Mouse (Mus musculus): Measurements from ENCODE around the gene BC049762. TPM values are rescaled to one million over a fixed set of nuclear protein-coding genes. Genes with fewer than 3 reads are reported as not detected.
A peak's percentile ranks its signal among the peaks of the same experiment; 100 is the strongest.

The BC049762 gene
- 0.17 and 0.27 TPM in 2 replicates for polyA plus RNA-seq (2015; fragmentation: Nextera tagmentation; extraction: Ambion mirVana)

- H3K36me3 ChIP-seq: peaks cover 10% of the 10 kb centered on the region
- peak within 1 kb of the TSS; percentile 98 for H3K27ac ChIP-seq (replicated peaks)
- 7% methylated on average over 57 of the region's 57 CpGs for WGBS
- peak within 1 kb of the TSS; percentile 68 for H3K4me3 ChIP-seq
- H3K9ac ChIP-seq: peak within 1 kb of the TSS; percentile 92
- H3K27me3 ChIP-seq (replicated peaks): no peaks in the 10 kb centered on the region
- H3K4me2 ChIP-seq: peak within 1 kb of the TSS; percentile 94
- ATAC-seq (ENCODE audit: extremely low read depth, insufficient number of reproducible peaks, low FRiP score, low TSS enrichment): peak; percentile 98
- no peaks in the 10 kb centered on the region for H3K9me3 ChIP-seq
- H3K4me1 ChIP-seq: peaks cover 41% of the 10 kb centered on the region
Measured at GRCm38 (mm10) chr11:51262342-51263285, at the start of gene BC049762. BC049762 (minus strand) TSS chr11:51263046.

GRCm38 (mm10) chr11:51311846-51312245, 49.0 kb upstream of the BC049762 start:
- Histone ChIP-seq H3K27me3 (replicated peaks) (no peaks in the 10 kb centered on the region), H3K9ac (no peak overlapping the region), H3K4me1 (0 out of 2 replicates have a peak, but pooled peaks cover 6% of the 10 kb centered on the region), H3K4me2 (no peak overlapping the region), H3K27ac (replicated peaks) (no peak overlapping the region), H3K9me3 (no peaks in the 10 kb centered on the region), H3K36me3 (no peaks in the 10 kb centered on the region), H3K4me3 (no peak overlapping the region)
- WGBS: 85% methylated on average over 8 of the region's 8 CpGs
- no peak for ATAC-seq (ENCODE audit: extremely low read depth, insufficient number of reproducible peaks, low FRiP score, low TSS enrichment)

- ATAC-seq (ENCODE audit: extremely low read depth, insufficient number of reproducible peaks, low FRiP score, low TSS enrichment): no peak
- WGBS: 37% methylated on average over 5 of the region's 5 CpGs
- H3K36me3 ChIP-seq: no peaks in the 10 kb centered on the region
Measured at GRCm38 (mm10) chr11:51308306-51308705, 45.5 kb upstream of the BC049762 start.

GRCm38 (mm10) chr11:51303981-51304553, 41.2 kb upstream of the BC049762 start:
- Histone ChIP-seq H3K9ac (no peak overlapping the region), H3K27ac (replicated peaks) (no peak overlapping the region), H3K4me1 (0 out of 2 replicates have a peak, but pooled peaks cover 6% of the 10 kb centered on the region), H3K36me3 (no peaks in the 10 kb centered on the region), H3K27me3 (replicated peaks) (peaks cover 19% of the 10 kb centered on the region; the same call in 1 of the 2 replicates), H3K4me2 (no peak overlapping the region), H3K9me3 (no peaks in the 10 kb centered on the region), H3K4me3 (no peak overlapping the region)
- no peak for ATAC-seq (ENCODE audit: extremely low read depth, insufficient number of reproducible peaks, low FRiP score, low TSS enrichment)
- WGBS: 71% methylated on average over 12 of the region's 12 CpGs

More at GRCm38 (mm10) chr11:51308306-51308705, 45.5 kb upstream of the BC049762 start:
- Histone ChIP-seq H3K4me2 (no peak overlapping the region), H3K27me3 (replicated peaks) (no peaks in the 10 kb centered on the region), H3K9me3 (no peaks in the 10 kb centered on the region), H3K4me3 (no peak overlapping the region), H3K9ac (no peak overlapping the region), H3K4me1 (0 out of 2 replicates have a peak, but pooled peaks cover 6% of the 10 kb centered on the region), H3K27ac (replicated peaks) (no peak overlapping the region)

- H3K4me1 ChIP-seq: no peaks in the 10 kb centered on the region
- H3K27me3 ChIP-seq (replicated peaks): peaks cover 19% of the 10 kb centered on the region; the same call in 1 of the 2 replicates
- H3K36me3 ChIP-seq: no peaks in the 10 kb centered on the region
- no peak overlapping the region for H3K4me2 ChIP-seq
- no peaks in the 10 kb centered on the region for H3K9me3 ChIP-seq
- 75% methylated on average over 5 of the region's 5 CpGs for WGBS
- ATAC-seq (ENCODE audit: extremely low read depth, insufficient number of reproducible peaks, low FRiP score, low TSS enrichment): no peak
- H3K27ac ChIP-seq (replicated peaks): no peak overlapping the region
- H3K4me3 ChIP-seq: no peak overlapping the region
- H3K9ac ChIP-seq: no peak overlapping the region
Measured at GRCm38 (mm10) chr11:51302396-51302795, 39.5 kb upstream of the BC049762 start.

- Histone ChIP-seq H3K4me3 (no peak overlapping the region), H3K4me2 (no peak overlapping the region), H3K36me3 (no peaks in the 10 kb centered on the region), H3K9ac (no peak overlapping the region), H3K4me1 (0 out of 2 replicates have a peak, but pooled peaks cover 3% of the 10 kb centered on the region), H3K27ac (replicated peaks) (no peak overlapping the region), H3K27me3 (replicated peaks) (peaks cover 19% of the 10 kb centered on the region; the same call in 1 of the 2 replicates), H3K9me3 (peaks cover 6% of the 10 kb centered on the region)
- no peak for ATAC-seq (ENCODE audit: extremely low read depth, insufficient number of reproducible peaks, low FRiP score, low TSS enrichment)
- 69% methylated on average over 4 of the region's 4 CpGs for WGBS
Measured at GRCm38 (mm10) chr11:51298691-51299090, 35.8 kb upstream of the BC049762 start.

GRCm38 (mm10) chr11:51295742-51296141, 32.9 kb upstream of the BC049762 start:
- Histone ChIP-seq H3K27me3 (replicated peaks) (peaks cover 36% of the 10 kb centered on the region), H3K36me3 (no peaks in the 10 kb centered on the region), H3K9ac (no peak overlapping the region), H3K9me3 (peaks cover 6% of the 10 kb centered on the region), H3K4me2 (no peak overlapping the region), H3K27ac (replicated peaks) (no peak overlapping the region), H3K4me3 (no peak overlapping the region), H3K4me1 (peaks cover 4% of the 10 kb centered on the region; the same call in 1 of the 2 replicates)
- ATAC-seq (ENCODE audit: extremely low read depth, insufficient number of reproducible peaks, low FRiP score, low TSS enrichment): no peak
- 65% methylated on average over 3 of the region's 3 CpGs for WGBS

- Histone ChIP-seq H3K9me3 (peaks cover 6% of the 10 kb centered on the region), H3K4me1 (peaks cover 12% of the 10 kb centered on the region; the same call in 1 of the 2 replicates), H3K27ac (replicated peaks) (peak overlapping the region; percentile 21; the same call in 1 of the 2 replicates), H3K4me3 (no peak overlapping the region), H3K9ac (no peak overlapping the region), H3K36me3 (no peaks in the 10 kb centered on the region), H3K4me2 (no peak overlapping the region), H3K27me3 (replicated peaks) (peaks cover 31% of the 10 kb centered on the region)
- no peak for ATAC-seq (ENCODE audit: extremely low read depth, insufficient number of reproducible peaks, low FRiP score, low TSS enrichment)
- 70% methylated on average over 2 of the region's 2 CpGs for WGBS
Measured at GRCm38 (mm10) chr11:51293956-51294530, 31.2 kb upstream of the BC049762 start.

GRCm38 (mm10) chr11:51290066-51290955, 27.5 kb upstream of the BC049762 start:
- H3K4me3 ChIP-seq: peak overlapping the region; percentile 70
- WGBS: 2% methylated on average over 56 of the region's 74 CpGs
- peak overlapping the region; percentile 89 for H3K4me2 ChIP-seq
- peaks cover 1% of the 10 kb centered on the region; the same call in 1 of the 2 replicates for H3K36me3 ChIP-seq
- ATAC-seq (ENCODE audit: extremely low read depth, insufficient number of reproducible peaks, low FRiP score, low TSS enrichment): peak; percentile 43; the same call in 1 of the 2 replicates
- peaks cover 1% of the 10 kb centered on the region; the same call in 1 of the 2 replicates for H3K9me3 ChIP-seq
- H3K27me3 ChIP-seq (replicated peaks): peaks cover 31% of the 10 kb centered on the region
- peak overlapping the region; percentile 33; the same call in 1 of the 2 replicates for H3K27ac ChIP-seq (replicated peaks)
- H3K4me1 ChIP-seq: peaks cover 14% of the 10 kb centered on the region; the same call in 1 of the 2 replicates
- H3K9ac ChIP-seq: peak overlapping the region; percentile 79

GRCm38 (mm10) chr11:51289564-51290041, 26.8 kb upstream of the BC049762 start, which contains the start of gene Col23a1:
Col23a1 (plus strand) TSS chr11:51289920.
- Histone ChIP-seq H3K4me3 (peak within 1 kb of the TSS; percentile 70), H3K4me1 (peaks cover 14% of the 10 kb centered on the region; the same call in 1 of the 2 replicates), H3K27me3 (replicated peaks) (peaks cover 31% of the 10 kb centered on the region), H3K27ac (replicated peaks) (peak within 1 kb of the TSS; percentile 63), H3K36me3 (peaks cover 8% of the 10 kb centered on the region), H3K9me3 (no peaks in the 10 kb centered on the region), H3K4me2 (peak within 1 kb of the TSS; percentile 89), H3K9ac (peak within 1 kb of the TSS; percentile 79)
- peak; percentile 78; the same call in 1 of the 2 replicates for ATAC-seq (ENCODE audit: extremely low read depth, insufficient number of reproducible peaks, low FRiP score, low TSS enrichment)
- 2% methylated on average over 38 of the region's 38 CpGs for WGBS

Measured in heart, embryonic 13.5 days (tissue).